Mouse (Mus musculus): Measurements from ENCODE around the gene Xk. TPM values are rescaled to one million over a fixed set of nuclear protein-coding genes. Genes with fewer than 3 reads are reported as not detected.
"Not testable (repeated sequence)": the region's sequence is repeated elsewhere in the genome, so short reads cannot be mapped to it uniquely, and the experiment has no call there.

Gene Xk
- total RNA-seq, 2 experiments from 2014 or later: 13.4 to 14.3 TPM

- no peak for DNase-seq (ENCODE audit: low spot score in 2 of 2)
- intact Hi-C loops (cut with DNase I): no loop called here
These were observed 30.2 kb downstream of the Xk start for GRCm38 (mm10) chrX:9302791-9303190.

GRCm38 (mm10) chrX:9303455-9303854 lies 30.9 kb downstream of the Xk start:
- no peak for DNase-seq (ENCODE audit: low spot score in 2 of 2)
- intact Hi-C loops (cut with DNase I): no loop called here

- intact Hi-C loops (cut with DNase I); DNase-seq (ENCODE audit: low spot score in 2 of 2): not testable (repeated sequence)
These were observed 43.9 kb downstream of the Xk start for GRCm38 (mm10) chrX:9316457-9316856.

- intact Hi-C loops (cut with DNase I); DNase-seq (ENCODE audit: low spot score in 2 of 2): not testable (repeated sequence)
These were observed 55.4 kb downstream of the Xk start for GRCm38 (mm10) chrX:9327954-9328353.

GRCm38 (mm10) chrX:9332366-9332962 lies 59.9 kb downstream of the Xk start:
- DNase-seq (ENCODE audit: low spot score in 2 of 2); intact Hi-C loops (cut with DNase I): not testable (repeated sequence)

GRCm38 (mm10) chrX:9333035-9333434 lies 60.5 kb downstream of the Xk start:
- peak; percentile 3 to 19 for DNase-seq (ENCODE audit: low spot score in 2 of 2)
- intact Hi-C loops (cut with DNase I): not testable (repeated sequence)

- intact Hi-C loops (cut with DNase I): loop anchor here (5.0 kb wide), 1 partner anchor 177 kb away; no protein-coding TSS in a partner anchor
- not testable (repeated sequence) for DNase-seq (ENCODE audit: low spot score in 2 of 2)
These were observed 62.4 kb downstream of the Xk start for GRCm38 (mm10) chrX:9334996-9335395.

- intact Hi-C loops (cut with DNase I); DNase-seq (ENCODE audit: low spot score in 2 of 2): not testable (repeated sequence)
These were observed 77.8 kb downstream of the Xk start, which contains the start of gene H2al1k for GRCm38 (mm10) chrX:9350327-9350726. Gene H2al1k, plus strand, starts transcription at chrX:9350627.

Other genes starting within 250 kb of the Xk start
- not detected for gene Fthl17e, start 239.3 kb upstream of the Xk start, total RNA-seq (2021)
- gene Fthl17f, start 209.7 kb upstream of the Xk start, total RNA-seq (2021): not detected
- gene 4930402K13Rik, start 168.2 kb upstream of the Xk start, total RNA-seq (2021): not detected
- gene Lancl3, start 72.9 kb upstream of the Xk start, total RNA-seq (2021): 1 to 10 TPM; 5.9 to 7.1 TPM
- gene Gm14862, start 15.9 kb upstream of the Xk start, total RNA-seq (2021): not detected
- gene H2al1m, start 11.0 kb downstream of the Xk start, total RNA-seq (2021): not detected
- gene H2al1k, start 77.9 kb downstream of the Xk start, total RNA-seq (2021): not detected
- under 1 TPM; 0.83 to 0.98 TPM for gene Cybb, start 215.0 kb downstream of the Xk start, total RNA-seq (2021)

All from left cerebral cortex, postnatal 25 days (tissue).